Mouse (Mus musculus): Measurements from ENCODE around the gene Pagr1b.

GRCm38 (mm10) chr7:127023896-127024690, 7.8 kb upstream of the Pagr1b start:
- TF ChIP-seq GATA1 (IDR thresholded peaks at IDR 0.05; ENCODE audit: low read length) (no peak), TAL1 (IDR thresholded peaks at IDR 0.05; ENCODE audit: low read length) (no peak)

All from erythroblast, embryonic 14.5 days (primary cell).